Mouse (Mus musculus) forebrain, embryonic 11.5 days (tissue): Measurements from ENCODE around the gene Tmem56. TPM values are rescaled to one million over a fixed set of nuclear protein-coding genes. Genes with fewer than 3 reads are reported as not detected.

Experiments used
- ATAC-seq: fragments of 200-750 bp; cut with Nextera tagmentation; replicated peaks from 2 replicates; pipeline ENCODE4 v1.8.0; 2017; ENCODE audit warnings: moderate TSS enrichment; ENCODE audit not compliant: low FRiP score
- DNase-seq: peaks from one replicate; pipeline ENCODE4 v3.0.0-alpha.2; 2017; ENCODE audit warnings: low spot score
- H3K27ac ChIP-seq: fragments of 300-500 bp; sonication (generic); 2 replicates; pipeline ENCODE4 v1.5.1; 2014; ENCODE audit warnings: low read depth, low read length
- H3K27me3 ChIP-seq: fragments of 300-500 bp; sonication (generic); 2 replicates; pipeline ENCODE4 v1.6.1; 2014; ENCODE audit warnings: mild to moderate bottlenecking, low read length, mixed read lengths; ENCODE audit not compliant: control insufficient read depth, insufficient read depth
- H3K36me3 ChIP-seq: fragments of 300-500 bp; sonication (generic); 2 replicates; pipeline ENCODE4 v1.6.1; 2014; ENCODE audit warnings: mild to moderate bottlenecking, low read length, moderate library complexity, mixed read lengths; ENCODE audit not compliant: control insufficient read depth, insufficient read depth
- H3K4me1 ChIP-seq: fragments of 300-500 bp; sonication (generic); replicated peaks from 2 replicates; pipeline ENCODE4 v1.6.1; 2014; ENCODE audit warnings: low read length, mixed read lengths; ENCODE audit not compliant: control insufficient read depth, insufficient read depth
- H3K4me2 ChIP-seq: fragments of 300-500 bp; sonication (generic); 2 replicates; pipeline ENCODE4 v1.6.1; 2014; ENCODE audit warnings: low read depth, mild to moderate bottlenecking, low read length, moderate library complexity, mixed read lengths; ENCODE audit not compliant: severe bottlenecking
- H3K4me3 ChIP-seq: fragments of 300-500 bp; sonication (generic); 2 replicates; pipeline ENCODE4 v1.5.1; 2014; ENCODE audit warnings: low read depth, low read length
- H3K9ac ChIP-seq: fragments of 300-500 bp; sonication (generic); 2 replicates; pipeline ENCODE4 v1.6.1; 2014; ENCODE audit warnings: low read length
- H3K9me3 ChIP-seq: fragments of 300-500 bp; sonication (generic); 2 replicates; pipeline ENCODE4 v1.6.1; 2016; ENCODE audit warnings: low read length, mixed read lengths; ENCODE audit not compliant: control insufficient read depth
- WGBS: fragments of 180-500 bp; shearing (Covaris S2); extraction: QIAGEN DNeasy Blood & Tissue Kit; methylation state at CpG from one replicate; pipeline ENCODE4 v1.1.7; 2014; 5-methylcytosine and 5-hydroxymethylcytosine counted together
- polyA plus RNA-seq: library from polyadenylated mRNA; unstranded; fragments of >200 nt; fragmentation: Nextera tagmentation; extraction: Ambion mirVana; gene quantifications from 2 replicates; pipeline ENCODE4 v1.2.1, GENCODE M21; 2014

Tmem56 gene
- polyA plus RNA-seq, 1 experiment from 2014 or later: 3.1 TPM

DNA sequence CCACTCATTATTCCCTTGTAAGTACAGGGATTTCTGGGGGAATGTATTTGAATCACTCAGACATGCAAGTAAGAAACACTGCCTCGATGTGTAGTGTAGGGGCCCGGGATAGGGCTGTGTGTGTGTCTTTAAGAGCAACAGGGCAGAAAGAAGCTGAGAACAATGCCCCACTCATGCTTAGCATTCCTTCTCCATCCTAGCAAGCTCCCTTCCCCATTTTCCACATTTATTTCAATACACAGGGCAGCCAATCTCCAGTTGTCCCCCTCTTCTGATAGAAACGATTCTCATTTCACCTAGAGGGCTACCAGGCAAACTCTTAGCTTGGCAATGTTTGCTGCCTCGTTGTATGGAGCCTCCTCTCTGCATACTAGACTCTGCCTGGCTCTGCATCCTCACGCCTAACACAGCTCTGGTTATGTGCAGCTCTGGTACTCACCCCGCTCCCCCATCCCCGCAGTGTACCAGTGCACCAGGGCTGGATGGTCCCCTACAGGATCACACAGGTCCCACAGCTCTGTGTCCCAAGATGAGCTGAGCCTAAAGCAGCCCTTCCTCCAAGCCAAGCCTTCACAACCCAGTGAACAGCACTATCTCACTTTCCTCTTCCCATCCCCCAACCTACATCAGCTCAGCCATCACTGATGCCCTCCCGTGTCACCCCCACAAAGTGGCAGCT lies 42.4 kb downstream of the Tmem56 start:
- peak; percentile 88 for ATAC-seq
- Histone ChIP-seq H3K4me3 (no peak overlapping the region), H3K9ac (peak overlapping the region; percentile 44), H3K4me1 (peaks cover 8% of the 10 kb centered on the region; the same call in 1 of the 2 replicates), H3K9me3 (no peaks in the 10 kb centered on the region), H3K27me3 (no peaks in the 10 kb centered on the region), H3K4me2 (peak overlapping the region; percentile 32), H3K36me3 (no peaks in the 10 kb centered on the region), H3K27ac (peak overlapping the region; percentile 84)
- 22% methylated on average over 8 of the region's 8 CpGs for WGBS
- peak; percentile 69 for DNase-seq

DNA sequence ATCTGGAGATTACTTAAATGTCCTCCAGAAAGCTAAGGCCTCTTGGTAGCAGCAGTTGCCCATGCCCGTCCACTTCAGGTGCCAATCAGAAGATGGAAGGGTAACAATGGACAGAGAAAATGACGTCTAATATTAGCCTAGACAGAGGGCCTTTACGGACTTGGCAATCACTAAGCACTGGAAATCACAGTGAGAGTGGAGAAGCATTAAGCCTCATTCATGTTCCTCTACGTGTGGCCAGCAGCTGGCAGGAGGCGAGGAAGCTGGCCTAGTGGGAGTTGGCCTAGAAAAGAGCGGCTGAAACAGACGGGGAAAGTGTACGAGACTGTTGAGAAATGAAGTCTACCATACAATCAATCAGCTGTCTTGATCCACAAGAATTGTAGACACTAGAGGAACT lies 43.8 kb downstream of the Tmem56 start:
- whole genome bisulfite sequencing: 64% methylated on average over 8 of the region's 8 CpGs
- H3K27ac ChIP-seq: no peak overlapping the region
- no peaks in the 10 kb centered on the region for H3K27me3 ChIP-seq
- H3K4me3 ChIP-seq: no peak overlapping the region
- no peaks in the 10 kb centered on the region for H3K9me3 ChIP-seq
- H3K4me1 ChIP-seq: peaks cover 8% of the 10 kb centered on the region; the same call in 1 of the 2 replicates
- no peak for DNase-seq
- H3K36me3 ChIP-seq: no peaks in the 10 kb centered on the region
- H3K4me2 ChIP-seq: no peak overlapping the region
- no peak for ATAC-seq
- no peak overlapping the region for H3K9ac ChIP-seq

DNA sequence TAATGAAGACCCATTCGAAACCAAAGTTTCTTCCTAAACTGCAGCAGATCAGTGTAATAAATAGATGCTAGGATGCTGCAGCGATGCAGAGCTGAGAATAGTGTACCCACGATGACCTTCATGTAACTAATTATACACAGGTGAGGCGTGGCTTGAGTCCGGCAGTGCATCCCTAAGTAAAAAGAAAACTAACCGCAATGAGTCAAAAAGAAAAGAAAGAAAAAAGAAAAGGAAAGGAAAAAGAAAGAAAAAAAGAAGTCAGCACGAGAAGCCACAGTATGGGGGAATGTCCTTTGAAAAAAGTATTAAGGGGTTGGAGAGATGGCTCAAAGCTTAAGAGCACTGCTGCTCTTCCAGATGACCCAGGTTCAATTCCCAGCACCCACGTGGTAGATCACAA lies 58.1 kb downstream of the Tmem56 start:
- Histone ChIP-seq H3K36me3 (no peaks in the 10 kb centered on the region), H3K4me3 (no peak overlapping the region), H3K4me1 (no peaks in the 10 kb centered on the region), H3K9ac (no peak overlapping the region), H3K4me2 (no peak overlapping the region), H3K27me3 (no peaks in the 10 kb centered on the region), H3K9me3 (no peaks in the 10 kb centered on the region), H3K27ac (no peak overlapping the region)
- ATAC-seq: no peak
- WGBS: 87% methylated on average over 8 of the region's 8 CpGs
- no peak for DNase-seq

DNA sequence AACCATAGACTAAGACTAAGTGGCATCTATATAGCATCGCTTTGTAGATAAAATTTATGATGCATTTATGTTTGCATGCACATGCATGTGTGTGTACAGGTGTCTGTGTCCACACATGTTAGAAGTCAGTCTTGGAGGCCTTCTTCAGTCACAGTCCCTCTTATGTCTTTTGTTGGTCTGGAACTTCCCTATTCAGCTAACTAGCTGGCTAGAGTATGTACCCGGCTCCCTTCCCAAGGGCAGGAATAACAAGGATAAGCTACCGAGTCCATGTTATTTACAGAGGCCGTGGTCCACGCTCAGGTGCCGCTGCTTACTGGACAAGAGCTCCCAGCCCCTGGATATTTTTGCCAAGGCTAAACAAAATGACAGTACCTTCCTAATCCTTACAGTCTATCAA lies 58.7 kb downstream of the Tmem56 start:
- no peak overlapping the region for H3K4me3 ChIP-seq
- H3K4me1 ChIP-seq: no peaks in the 10 kb centered on the region
- DNase-seq: no peak
- no peak for ATAC-seq
- H3K9ac ChIP-seq: no peak overlapping the region
- no peak overlapping the region for H3K4me2 ChIP-seq
- 86% methylated on average over 6 of the region's 6 CpGs for WGBS
- H3K27ac ChIP-seq: no peak overlapping the region
- no peaks in the 10 kb centered on the region for H3K27me3 ChIP-seq
- H3K9me3 ChIP-seq: no peaks in the 10 kb centered on the region
- no peaks in the 10 kb centered on the region for H3K36me3 ChIP-seq

DNA sequence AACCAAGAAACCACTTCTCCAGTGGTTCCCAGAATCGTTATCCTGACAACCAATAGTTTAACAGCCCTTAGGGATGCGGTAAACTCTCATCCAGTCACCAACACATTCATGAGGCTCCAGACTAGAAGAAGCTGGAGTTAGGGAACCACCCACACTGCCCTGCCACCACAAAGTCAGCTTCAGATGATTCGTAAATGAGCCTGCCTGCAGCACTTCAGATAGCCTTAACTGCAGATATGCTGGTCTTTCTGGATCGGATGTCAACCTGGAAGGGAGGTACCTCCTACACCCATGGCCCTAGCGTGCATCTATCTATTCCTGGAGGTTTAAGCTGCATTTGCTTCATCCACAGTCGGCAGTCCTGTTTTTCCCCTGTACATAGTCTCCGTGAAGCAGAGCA lies 60.9 kb downstream of the Tmem56 start:
- H3K9me3 ChIP-seq: no peaks in the 10 kb centered on the region
- H3K4me2 ChIP-seq: no peak overlapping the region
- no peak for ATAC-seq
- H3K4me3 ChIP-seq: no peak overlapping the region
- H3K36me3 ChIP-seq: no peaks in the 10 kb centered on the region
- H3K9ac ChIP-seq: no peak overlapping the region
- H3K27ac ChIP-seq: no peak overlapping the region
- H3K4me1 ChIP-seq: no peaks in the 10 kb centered on the region
- WGBS: 83% methylated on average over 7 of the region's 7 CpGs
- H3K27me3 ChIP-seq: no peaks in the 10 kb centered on the region
- no peak for DNase-seq

DNA sequence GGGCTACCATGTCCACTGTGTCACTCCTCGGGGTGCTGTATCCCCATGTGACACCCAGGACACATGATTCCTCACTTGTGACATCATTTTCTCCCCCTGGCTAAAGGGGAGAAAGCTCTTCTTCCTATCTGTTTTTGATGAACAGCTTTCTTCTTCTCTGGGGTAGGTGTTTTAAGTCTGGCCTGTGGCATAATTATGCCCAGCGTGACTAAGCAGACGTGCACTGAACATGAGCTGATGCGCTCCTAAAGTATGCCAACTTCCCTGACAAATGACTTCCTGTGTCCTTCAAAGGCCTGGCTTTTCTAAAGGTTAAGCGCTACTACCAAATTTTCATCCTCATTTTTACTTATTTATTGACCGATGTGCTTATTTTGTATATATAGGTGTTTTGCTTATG lies 65.9 kb downstream of the Tmem56 start:
- H3K27me3 ChIP-seq: no peaks in the 10 kb centered on the region
- no peak overlapping the region for H3K4me2 ChIP-seq
- WGBS: 91% methylated on average over 6 of the region's 6 CpGs
- no peak overlapping the region for H3K4me3 ChIP-seq
- DNase-seq: no peak
- no peaks in the 10 kb centered on the region for H3K36me3 ChIP-seq
- H3K9ac ChIP-seq: no peak overlapping the region
- no peaks in the 10 kb centered on the region for H3K4me1 ChIP-seq
- no peak overlapping the region for H3K27ac ChIP-seq
- ATAC-seq: no peak
- H3K9me3 ChIP-seq: no peaks in the 10 kb centered on the region

DNA sequence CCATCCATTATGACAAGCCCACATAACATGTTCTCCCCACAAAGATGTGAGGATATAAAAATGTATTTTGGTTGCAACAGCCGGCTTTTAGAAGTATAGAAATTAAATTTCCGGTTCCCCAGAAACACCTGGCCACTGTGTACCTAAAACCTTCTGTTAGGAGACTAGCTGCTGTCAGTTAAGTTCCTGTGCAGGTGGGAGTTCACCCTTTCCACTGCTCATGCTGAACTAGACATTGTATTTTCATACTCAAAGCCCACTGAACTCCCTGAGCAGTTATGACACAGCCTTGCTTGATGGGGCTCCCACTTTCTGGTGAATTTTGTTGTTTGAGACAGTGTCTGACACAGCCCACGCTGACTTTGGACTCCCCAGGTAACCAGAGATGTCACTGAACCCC lies 69.4 kb downstream of the Tmem56 start:
- Histone ChIP-seq H3K4me1 (no peaks in the 10 kb centered on the region), H3K27ac (no peak overlapping the region), H3K27me3 (no peaks in the 10 kb centered on the region), H3K4me3 (no peak overlapping the region), H3K9me3 (no peaks in the 10 kb centered on the region), H3K9ac (no peak overlapping the region), H3K4me2 (no peak overlapping the region), H3K36me3 (no peaks in the 10 kb centered on the region)
- ATAC-seq (no peak), DNase-seq (no peak)
- 83% methylated on average over 3 of the region's 3 CpGs for WGBS

DNA sequence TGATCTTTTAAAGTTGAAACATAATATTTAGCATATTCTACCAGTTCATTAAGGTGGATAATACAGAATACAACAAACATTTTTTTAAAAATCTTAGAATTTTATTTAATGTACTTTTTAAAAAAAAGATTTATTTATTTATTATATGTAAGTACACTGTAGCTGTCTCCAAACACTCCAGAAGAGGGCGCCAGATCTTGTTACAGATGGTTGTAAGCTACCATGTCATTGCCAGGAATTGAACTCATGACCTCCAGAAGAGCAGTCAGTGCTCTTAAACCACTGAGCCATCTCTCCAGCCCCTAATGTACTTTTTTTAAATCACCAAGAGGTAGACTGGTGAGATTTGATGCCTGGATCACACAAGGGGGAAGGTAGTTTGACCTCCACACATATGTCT lies 70.7 kb downstream of the Tmem56 start:
- Histone ChIP-seq H3K36me3 (no peaks in the 10 kb centered on the region), H3K4me3 (no peak overlapping the region), H3K27ac (no peak overlapping the region), H3K9ac (no peak overlapping the region), H3K9me3 (no peaks in the 10 kb centered on the region), H3K4me1 (no peaks in the 10 kb centered on the region), H3K4me2 (no peak overlapping the region), H3K27me3 (no peaks in the 10 kb centered on the region)
- ATAC-seq: no peak
- 51% methylated on average over 1 of the region's 1 CpGs for WGBS
- no peak for DNase-seq

DNA sequence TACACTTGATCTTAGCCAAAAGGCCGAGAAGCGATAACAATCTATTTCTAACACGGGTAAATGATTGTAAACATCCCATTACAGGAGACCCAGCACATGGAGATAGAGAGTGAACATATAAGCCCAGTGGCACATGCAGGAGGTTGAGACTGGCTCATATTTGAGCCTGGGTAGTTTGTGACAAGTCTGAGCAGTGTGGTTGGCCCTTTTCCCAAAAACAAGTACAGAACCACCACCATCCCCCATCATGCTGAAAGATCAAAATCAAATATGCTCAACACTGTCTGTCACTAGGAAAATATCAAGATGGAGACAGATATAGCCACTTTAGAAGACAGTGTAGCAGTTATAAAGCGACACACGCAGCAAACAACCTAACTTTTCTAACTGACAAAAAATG lies 73.9 kb downstream of the Tmem56 start:
- Histone ChIP-seq H3K9me3 (no peaks in the 10 kb centered on the region), H3K4me2 (no peak overlapping the region), H3K27me3 (no peaks in the 10 kb centered on the region), H3K4me1 (no peaks in the 10 kb centered on the region), H3K36me3 (no peaks in the 10 kb centered on the region), H3K27ac (no peak overlapping the region), H3K9ac (no peak overlapping the region), H3K4me3 (no peak overlapping the region)
- 94% methylated on average over 5 of the region's 5 CpGs for WGBS
- ATAC-seq: no peak
- no peak for DNase-seq
